Mouse (Mus musculus) layer of hippocampus, adult 11-12 months (tissue): ENCODE data around the gene Rangap1.
A peak's percentile ranks its signal among the peaks of the same experiment; 100 is the strongest.
"Not testable (repeated sequence)": the region's sequence is repeated elsewhere in the genome, so short reads cannot be mapped to it uniquely, and the experiment has no call there.

Source experiments
- DNase-seq: peaks from one replicate; pipeline ENCODE4 v3.0.0; 2022; ENCODE audit warnings: low spot score

The Rangap1 gene

DNA sequence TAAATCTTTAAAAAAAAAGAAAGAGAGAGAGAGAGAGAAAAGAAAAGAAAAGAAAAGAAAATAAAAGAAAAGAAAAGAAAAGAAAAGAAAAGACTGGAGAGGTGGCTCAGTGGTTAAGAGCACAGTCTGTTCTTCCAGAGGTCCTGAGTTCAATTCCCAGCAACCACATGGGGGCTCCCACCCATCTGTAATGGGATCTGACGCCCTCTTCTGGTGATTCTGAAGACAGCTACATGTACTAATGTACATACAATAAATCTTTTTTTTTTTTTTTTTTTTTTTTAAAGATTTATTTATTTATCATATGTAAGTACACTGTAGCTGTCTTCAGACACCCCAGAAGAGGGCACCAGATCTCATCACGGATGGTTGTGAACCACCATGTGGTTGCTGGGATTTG is 3.0 kb downstream of the Rangap1 start:
- DNase-seq, result not testable (repeated sequence)

DNA sequence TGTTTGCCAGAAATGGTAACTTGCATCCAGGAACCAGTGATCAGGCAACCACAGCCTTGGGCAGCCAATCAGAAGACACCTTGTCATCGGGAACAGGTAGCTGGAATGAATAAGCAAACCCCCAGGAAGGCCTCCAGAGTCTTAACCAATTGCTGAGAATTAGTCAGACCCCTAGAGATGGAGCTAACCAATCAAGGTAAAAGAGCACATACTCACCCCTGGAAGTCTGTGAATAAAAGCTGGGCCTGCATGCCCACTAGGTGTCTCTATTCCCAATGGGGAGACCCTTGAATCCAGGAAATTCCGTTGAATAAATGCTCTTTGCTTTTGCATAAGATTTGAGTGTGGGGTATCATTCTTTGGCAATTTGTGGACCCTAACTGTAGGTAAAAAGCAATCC is 5.4 kb downstream of the Rangap1 start:
- peak; percentile 29 for DNase-seq

DNA sequence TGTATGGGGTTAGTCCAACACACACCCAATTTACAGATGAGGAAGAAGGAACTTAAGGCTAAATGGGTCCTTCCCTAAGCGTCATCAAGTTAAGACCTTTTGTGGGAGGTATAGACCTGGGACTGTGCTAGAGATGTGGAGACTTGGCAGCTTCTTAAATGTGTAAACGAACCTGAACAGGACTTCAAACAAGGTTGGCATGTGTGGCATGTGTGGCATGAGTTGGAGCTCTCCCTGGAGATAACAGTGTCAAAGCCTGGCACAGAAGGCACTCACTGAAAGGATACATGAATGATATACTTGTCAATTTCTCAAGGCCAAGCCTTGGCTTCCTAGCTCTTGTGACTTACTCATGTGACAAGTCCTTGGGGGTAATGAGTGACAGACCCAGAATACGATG is 6.0 kb downstream of the Rangap1 start:
- no peak for DNase-seq

DNA sequence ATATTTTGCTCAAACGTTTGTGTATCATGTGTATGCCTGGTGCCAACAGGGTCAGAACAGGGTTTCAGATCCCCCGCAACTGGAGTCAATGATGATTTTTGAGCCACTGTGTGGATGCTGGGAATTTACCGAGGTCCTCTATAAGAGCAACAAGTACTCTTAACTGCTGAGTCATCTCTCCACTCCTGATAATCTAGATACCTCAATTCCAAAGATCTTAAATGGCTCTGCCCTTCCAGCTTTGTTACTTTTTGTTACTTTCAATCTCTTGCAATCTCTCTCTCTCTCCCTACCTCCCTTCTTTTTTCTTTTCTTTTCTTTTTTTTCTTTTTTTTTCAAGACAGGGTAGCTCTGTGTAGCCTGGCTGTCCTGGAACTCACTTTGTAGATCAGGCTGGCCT is 10.3 kb downstream of the Rangap1 start:
- no peak for DNase-seq

DNA sequence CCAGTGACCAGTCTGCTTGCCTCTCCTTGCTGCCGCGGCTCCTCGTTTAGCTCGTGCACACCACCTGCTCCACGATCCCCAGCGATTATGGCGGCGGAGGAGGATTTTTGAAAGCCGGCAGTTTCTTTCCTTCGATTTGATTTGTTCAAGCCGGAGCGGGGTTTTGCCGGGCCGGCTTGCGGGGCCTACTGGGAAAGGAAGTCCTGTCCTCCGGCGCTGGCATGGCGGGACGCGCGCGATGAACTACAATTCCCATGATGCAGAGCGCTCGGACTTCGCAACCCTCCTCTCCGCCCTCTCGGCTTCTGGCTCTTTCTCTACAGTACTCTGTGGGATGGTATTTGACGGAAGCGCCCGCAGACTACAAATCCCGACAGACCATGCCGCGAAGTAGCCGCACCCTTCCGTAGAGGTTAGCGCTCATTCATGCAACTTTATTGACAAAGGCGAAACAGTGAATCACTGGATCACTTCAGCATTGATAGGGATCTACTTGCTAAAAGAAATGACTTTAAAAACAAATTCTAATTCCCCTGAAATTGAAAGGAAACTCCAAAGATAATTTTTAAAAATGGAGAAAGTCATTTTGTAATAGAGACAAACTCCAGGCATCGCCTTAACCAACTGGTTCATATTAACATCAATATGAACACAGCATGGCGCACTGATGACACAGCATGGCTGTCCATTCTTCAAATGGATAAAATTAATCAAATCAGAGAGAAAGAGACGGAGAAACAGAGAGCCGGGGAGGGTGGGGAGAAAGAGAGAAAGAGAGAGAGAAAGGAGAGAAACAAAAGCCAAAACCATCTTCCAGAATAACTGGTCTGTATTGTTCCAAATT is 15.3 kb downstream of the Rangap1 start:
- DNase-seq, result peak; percentile 99

DNA sequence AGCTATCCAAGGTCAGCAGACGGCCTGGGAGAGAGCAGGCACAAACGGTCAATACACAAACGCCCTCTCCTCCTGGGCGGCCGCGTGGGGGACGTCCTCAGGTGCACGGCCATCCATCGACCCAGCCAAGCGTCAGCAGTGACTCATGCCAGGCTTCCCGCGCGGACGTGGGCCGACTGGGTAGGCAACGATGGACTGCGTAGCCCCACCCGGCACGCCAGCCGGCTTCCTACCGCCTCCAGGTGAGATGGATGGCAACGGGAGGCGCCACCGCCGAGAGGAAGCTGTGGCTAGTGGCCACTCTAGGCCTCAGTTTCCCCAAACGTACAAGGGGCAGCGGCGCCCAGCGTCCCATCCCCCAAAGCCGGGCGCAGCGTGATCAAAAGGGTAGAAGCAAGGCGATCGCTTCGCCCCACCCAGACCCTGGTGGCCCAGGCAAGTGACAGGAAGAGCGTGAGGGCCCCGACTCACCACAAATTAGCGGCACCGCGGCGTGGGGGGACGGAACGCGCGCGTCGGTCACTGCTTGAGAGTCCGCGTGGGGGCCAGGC is 16.0 kb downstream of the Rangap1 start:
- DNase-seq, result peak; percentile 39

DNA sequence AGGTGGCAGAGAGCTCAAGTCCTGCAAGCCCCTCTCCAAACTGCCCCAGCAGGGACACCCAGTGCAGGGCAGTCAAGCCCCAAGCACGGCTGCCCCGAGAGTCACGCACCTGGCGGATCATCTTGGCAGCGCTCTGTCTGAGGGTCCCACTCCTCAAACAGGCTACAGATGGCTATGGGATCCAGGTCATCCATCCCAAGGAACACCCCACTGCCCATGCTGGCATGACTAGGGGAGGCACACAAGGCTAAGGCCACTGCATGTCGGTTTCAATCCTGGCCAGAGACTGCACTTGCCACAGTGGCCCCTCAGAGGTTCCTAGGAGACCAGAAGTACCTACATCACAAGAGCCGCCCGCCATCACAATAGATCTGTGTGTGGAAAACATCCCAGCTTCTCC is 19.4 kb downstream of the Rangap1 start:
- no peak for DNase-seq

DNA sequence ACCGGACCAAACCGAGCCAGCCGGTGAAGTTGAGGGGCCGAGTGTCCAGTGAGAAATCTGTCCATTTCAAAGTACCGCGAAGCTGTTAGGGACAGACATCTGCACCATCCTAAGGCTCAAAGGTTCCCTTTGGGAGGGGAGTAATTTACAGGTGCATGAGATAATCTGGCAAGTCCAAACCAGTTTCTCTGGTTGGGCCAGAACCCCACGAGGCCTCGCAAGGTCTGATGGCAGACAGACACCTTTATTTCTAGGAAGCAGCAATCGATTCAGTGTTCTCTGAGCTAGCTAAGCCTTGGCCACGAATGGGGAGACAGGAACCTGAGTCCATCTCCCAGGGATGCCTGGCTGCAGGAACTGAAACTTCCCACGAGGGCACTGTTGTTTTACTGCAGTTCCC is 21.7 kb downstream of the Rangap1 start:
- DNase-seq, result no peak

DNA sequence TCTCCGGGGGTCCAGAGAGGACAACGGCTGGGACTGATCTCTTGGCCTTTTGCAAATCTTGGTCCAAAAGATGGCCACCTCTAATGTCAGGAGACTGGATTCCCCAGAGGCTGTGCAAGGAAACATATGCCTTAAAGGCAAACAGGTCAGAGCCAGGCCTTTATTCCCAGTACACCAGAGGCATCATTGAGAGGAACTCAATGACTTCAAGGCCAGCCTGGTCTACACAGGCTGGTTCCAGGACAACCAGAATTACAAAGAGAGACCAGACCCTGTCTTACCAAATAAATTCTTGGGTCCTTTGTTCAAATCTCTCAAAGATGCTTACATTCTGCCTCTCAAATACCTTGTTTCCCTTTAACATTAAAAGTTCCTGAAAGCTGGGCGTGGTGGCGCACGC is 23.0 kb downstream of the Rangap1 start:
- DNase-seq, result no peak

DNA sequence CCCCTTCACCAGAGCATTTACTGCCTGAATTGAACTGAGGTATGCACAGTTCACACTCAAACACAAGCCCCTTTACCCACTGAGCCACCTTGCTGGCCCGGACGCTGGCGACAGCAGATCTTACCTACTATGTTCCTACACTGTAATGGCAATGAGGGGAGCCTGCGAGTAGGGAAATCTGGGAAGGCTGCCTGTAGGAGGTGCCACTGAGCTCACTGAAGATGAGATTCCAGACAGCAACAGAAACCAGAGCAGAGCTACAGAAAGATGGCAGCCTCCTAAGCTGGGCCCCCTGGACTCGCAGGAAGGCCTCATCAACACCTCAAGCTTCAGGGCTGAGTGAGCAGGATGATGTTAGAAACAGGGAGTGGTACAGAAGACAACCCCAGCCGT is 26.2 kb downstream of the Rangap1 start:
- DNase-seq, result no peak

DNA sequence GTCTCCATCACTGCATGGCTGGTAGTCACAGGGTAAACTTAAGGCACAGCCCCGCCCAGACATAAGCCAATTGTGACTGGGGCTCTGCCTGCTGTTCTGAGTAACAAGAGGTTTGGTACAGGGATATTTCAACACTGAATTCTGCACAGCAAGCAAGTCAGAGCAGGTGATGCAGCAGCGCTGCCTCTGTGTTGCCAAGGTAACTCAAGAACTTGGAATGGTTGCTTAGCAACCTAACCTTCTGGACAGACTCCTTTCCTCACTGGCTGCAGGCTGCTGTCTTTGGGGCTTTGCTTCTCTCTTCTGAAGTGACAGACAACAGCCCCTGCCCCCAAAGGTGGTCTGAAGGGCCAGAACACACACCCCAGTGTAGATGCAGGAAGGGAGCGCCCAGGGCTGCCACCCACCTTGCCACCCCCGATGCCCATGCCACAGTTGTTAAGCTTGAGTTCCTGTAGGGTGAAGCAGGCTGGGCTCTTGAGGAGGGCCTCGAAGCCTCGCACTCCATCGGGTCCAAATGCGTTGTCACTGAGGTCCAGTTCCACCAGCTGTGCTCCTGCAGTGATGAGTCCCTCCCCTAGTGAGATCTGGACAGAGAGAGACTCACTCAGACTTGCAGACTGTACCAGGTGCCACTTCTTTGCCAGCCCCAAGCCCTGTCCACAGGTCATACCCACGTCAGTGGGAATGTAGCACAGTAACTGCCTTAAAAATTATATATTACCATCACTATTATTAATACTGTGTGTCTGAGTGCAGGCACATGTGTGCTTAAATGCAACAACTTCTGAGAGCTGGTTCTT is 26.8 kb downstream of the Rangap1 start:
- peak; percentile 45 for DNase-seq

DNA sequence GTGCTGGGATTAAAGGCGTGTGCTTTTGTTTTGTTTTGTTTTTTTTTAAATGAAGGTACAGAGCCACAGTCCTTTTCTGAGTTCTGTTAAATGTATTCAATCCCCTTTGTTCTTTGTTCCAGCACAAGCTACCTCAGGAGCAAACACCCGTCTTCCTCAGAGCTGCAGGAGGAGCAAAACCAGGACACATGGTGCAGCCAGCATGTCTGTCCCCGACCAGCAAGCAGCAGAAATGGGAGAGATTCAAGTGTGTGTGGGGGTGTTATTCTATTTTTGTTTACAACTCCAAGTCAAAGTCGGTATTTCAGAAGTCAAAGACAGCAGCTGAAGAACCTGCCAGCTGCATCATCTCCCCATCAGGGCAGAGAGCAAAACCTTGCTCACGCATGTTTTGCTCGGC is 31.6 kb downstream of the Rangap1 start:
- DNase-seq, result no peak

DNA sequence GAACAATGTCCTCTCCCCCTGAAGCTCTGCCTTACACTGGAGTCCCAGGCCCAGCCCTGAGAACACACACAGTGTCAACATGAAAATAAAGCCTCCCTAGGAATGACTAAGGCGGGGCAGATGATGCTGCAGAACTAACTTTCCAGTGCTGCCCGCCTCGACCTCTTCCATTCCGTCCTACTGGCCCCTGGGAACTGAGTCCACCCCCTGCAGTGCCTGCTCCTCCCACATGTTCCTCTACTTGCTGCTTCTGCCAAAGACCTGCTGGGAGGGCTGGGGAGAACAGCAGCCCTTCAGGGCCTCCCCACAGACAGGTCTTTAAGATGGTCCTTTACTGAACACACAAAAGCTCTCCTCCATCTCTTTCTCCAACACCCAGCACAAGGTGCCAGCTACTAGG is 34.5 kb downstream of the Rangap1 start:
- no peak for DNase-seq

DNA sequence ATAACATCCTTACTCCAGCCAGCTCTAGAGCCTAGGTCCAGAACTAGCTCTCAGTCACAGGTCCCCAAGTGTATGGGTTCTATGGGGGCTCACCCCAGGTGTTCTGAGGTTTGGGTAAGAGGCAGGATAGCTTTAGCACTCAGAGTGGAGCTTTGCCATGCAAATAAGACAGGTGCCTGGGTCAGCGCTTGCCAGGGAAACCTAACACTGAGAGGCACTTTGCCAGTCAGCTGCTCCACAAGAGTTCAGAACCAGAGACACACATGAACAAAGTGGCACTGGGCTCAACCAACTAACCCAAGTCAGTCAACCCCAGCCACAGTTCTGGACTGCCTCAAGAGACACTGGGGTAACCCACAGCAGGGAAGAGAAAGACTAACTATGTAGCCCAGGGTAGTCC is 35.6 kb downstream of the Rangap1 start:
- DNase-seq, result no peak

DNA sequence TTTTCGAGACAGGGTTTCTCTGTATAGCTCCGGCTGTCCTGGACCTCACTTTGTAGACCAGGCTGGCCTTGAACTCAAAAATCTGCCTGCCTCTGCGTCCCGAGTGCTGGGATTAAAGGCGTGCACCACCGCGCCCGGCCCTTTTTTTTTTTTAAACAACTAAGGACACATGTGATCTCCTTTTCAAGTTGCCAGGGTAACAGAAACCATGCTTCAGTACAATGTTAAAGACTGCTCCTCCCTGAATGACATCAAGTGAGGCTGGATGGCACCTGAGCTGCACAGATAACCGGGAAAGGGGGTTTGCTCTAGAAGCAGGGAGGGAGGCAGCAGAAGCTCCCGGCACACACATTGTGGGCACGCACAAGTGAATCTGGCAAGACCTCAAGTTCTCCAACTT is 36.3 kb downstream of the Rangap1 start:
- no peak for DNase-seq

DNA sequence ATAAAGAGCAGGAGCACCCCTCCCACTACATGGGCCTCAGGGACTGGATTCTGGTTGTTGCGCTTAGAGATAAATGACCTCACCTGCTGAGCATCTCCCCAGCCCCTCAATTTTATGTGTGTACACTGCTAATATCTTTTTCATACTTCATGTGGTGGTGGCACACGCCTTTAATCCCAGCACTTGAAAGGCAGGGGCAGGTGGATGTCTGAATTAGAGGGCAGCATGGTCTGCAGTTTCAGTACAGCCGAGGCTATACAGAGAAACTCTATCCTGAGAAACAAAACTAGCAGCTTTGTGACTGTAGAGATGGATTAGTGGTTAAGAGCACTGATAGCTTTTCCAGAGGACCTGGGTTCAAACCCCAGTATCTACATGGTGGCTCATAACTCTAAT is 42.2 kb downstream of the Rangap1 start:
- DNase-seq, result no peak

DNA sequence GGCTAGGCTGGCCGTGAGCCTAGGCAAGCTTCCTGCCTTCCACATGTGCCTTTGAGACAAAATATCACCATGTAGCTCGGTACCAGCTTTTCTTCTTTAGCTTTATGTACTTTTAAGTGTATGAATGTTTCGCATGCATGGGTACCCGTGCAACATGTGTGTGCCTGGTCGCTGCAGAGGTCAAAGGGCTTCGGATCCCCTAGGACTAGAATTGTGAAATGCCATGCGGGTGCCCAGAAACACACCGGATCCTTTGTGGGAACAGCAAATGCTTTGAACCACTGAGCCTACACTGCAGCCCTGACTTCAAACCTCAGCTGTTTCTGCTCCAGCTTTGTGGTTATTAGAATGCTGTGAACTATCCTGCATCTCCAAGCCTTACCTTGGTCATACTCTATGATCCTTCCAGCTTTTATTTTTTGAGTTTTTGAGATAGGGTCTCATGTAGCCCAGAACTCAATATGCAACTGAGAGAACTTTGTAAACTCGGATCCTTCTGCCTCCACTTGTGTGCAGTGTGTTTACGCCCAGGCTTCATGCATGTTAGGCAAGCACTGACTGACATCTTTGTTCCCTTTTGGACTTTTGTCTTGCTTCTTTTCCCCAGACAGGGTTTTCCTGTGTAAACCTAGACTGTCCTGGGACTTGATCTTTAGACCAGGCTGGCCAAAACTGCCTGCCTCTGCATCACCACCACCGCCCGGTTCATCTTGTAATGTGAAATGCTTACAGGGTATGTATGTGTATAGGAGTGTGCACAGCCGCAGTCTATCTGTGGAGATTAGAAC is 42.8 kb downstream of the Rangap1 start:
- DNase-seq, result no peak

DNA sequence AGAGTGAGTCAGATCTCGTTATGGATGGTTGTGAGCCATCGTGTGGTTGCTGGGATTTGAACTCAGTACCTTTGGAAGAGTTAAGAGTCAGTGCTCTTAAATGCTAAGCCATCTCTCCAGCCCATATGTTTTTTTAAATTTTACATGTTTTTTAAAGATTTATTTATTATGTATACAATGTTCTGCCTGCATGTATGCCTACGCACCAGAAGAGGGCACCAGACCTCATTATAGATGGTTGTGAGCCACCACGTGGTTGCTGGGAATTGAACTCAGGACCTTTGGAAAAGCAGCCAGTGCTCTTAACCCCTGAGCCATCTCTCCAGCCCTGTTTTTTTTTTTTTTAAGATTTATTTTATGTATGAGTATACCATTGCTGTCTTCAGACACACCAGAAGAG is 44.0 kb downstream of the Rangap1 start:
- not testable (repeated sequence) for DNase-seq

DNA sequence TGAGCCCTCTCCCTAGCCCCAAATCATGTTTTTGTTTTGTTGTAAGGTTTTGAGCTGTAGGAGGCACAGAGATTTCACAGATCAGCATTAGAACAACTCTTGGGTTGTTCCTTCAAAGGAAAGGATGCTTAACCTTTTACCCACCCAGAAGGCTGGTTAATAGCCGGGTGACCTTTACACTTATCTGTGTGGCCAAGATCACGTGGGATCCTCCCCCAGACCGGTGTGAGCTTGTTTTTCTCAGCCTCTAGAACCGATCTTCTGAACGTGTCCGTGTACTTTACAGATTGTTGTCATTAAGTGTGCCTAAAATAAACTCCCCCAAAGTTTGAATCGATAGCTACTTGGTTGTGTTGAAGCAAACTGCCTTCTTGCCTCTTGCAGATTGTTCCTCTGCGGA is 44.7 kb downstream of the Rangap1 start:
- no peak for DNase-seq

DNA sequence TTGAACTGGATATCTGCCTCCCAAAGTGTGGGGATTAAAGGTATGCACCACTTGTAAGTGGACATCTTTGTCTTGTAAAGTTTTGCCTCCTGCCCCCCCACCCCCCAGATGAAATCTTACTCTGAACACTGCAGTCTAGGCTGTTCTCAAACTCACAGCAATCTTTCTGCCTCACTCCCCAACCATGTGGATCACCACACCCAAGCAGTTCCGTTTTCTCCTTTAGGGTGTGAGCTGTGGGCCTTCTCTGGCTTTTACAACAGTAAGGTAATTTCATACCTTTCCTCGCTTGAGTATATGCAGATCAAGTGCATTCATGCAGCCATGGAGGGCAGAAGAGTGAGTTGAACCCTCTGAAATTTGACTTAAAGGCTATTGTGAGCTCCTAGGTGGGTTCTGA is 45.2 kb downstream of the Rangap1 start:
- no peak for DNase-seq

DNA sequence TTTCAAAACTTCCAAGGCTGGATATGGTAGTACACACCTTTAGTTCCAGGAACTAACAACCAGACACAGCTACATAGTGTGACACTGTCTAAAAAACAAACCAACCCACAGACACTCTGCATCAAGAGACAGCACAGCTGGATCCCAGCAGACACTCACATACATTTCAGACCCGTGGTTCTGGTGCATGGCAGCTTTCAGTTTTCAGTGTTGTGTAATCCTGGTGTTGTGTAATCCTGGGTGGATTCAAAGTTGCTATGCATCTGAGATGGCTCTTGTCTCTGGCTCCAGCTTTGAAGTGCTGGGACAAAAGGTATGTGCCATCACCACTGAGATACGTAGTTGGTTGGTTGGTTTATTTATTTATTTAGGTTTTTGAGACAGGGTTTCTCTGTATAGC is 46.8 kb downstream of the Rangap1 start:
- DNase-seq, result no peak

DNA sequence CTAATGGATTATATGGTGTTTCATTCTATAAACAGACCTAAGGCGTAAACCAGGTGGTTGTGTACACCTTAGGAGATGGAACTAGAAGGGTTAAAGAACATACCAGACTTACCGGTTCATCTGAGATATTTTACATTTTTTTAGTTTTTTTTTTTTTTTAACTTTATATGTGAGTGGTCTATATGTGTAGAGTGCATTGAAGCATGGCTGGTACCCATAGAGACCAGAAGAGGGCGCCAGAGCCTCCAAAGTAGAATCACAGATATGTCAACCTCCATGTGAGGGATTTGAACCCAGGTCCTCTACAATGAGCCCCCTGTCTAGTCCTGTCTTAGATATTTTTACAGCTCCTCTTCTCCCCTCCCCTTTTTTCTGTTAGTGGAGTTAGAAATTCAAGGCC is 47.5 kb downstream of the Rangap1 start:
- DNase-seq, result peak; percentile 57
